Mouse (Mus musculus) midbrain, embryonic 10.5 days (tissue): Measurements from ENCODE around the gene Glcci1. TPM values are rescaled to one million over a fixed set of nuclear protein-coding genes. Genes with fewer than 3 reads are reported as not detected.
"Not testable (repeated sequence)": the region's sequence is repeated elsewhere in the genome, so short reads cannot be mapped to it uniquely, and the experiment has no call there.

Experiments used
- DNase-seq: peaks from one replicate; pipeline ENCODE4 v3.0.0-alpha.2; 2017; ENCODE audit warnings: low spot score
- H3K27ac ChIP-seq: fragments of 300-500 bp; sonication (generic); replicated peaks from 2 replicates; pipeline ENCODE4 v1.5.1; 2016; ENCODE audit warnings: mild to moderate bottlenecking
- H3K27me3 ChIP-seq: fragments of 300-500 bp; sonication (generic); 2 replicates; pipeline ENCODE4 v1.6.1; 2016; ENCODE audit warnings: low read depth, mild to moderate bottlenecking; ENCODE audit not compliant: poor library complexity, severe bottlenecking
- H3K36me3 ChIP-seq: fragments of 300-500 bp; sonication (generic); 2 replicates; pipeline ENCODE4 v1.6.1; 2016; ENCODE audit warnings: mild to moderate bottlenecking, moderate library complexity
- H3K4me1 ChIP-seq: fragments of 300-500 bp; sonication (generic); 2 replicates; pipeline ENCODE4 v1.6.1; 2016
- H3K4me3 ChIP-seq: fragments of 300-500 bp; sonication (generic); 2 replicates; pipeline ENCODE4 v1.5.1; 2016; ENCODE audit warnings: mild to moderate bottlenecking, moderate library complexity
- H3K9me3 ChIP-seq: fragments of 300-500 bp; sonication (generic); replicated peaks from 2 replicates; pipeline ENCODE4 v1.6.1; 2016; ENCODE audit warnings: mild to moderate bottlenecking
- WGBS: fragments of 180-500 bp; shearing (Covaris S2); methylation state at CpG from one replicate; pipeline ENCODE4 v1.1.7; 2016; 5-methylcytosine and 5-hydroxymethylcytosine counted together
- polyA plus RNA-seq: library from polyadenylated mRNA; unstranded; fragments of >200 nt; fragmentation: Nextera tagmentation; extraction: Ambion mirVana; gene quantifications from 2 replicates; pipeline ENCODE4 v1.2.1, GENCODE M21; 2016

The Glcci1 gene
- polyA plus RNA-seq, 1 experiment from 2014 or later = 6.2 TPM

- WGBS = 86% methylated on average over 2 of the region's 2 CpGs
- no peak overlapping the region for H3K4me3 ChIP-seq
- no peak overlapping the region for H3K27ac ChIP-seq
- H3K27me3 ChIP-seq = no peaks in the 10 kb centered on the region
- no peak for DNase-seq
- 0 out of 2 replicates have a peak, but pooled peaks cover 5% of the 10 kb centered on the region for H3K36me3 ChIP-seq
- no peaks in the 10 kb centered on the region for H3K9me3 ChIP-seq
- H3K4me1 ChIP-seq = no peaks in the 10 kb centered on the region
These were observed 27.5 kb downstream of the Glcci1 start for GRCm38 (mm10) chr6:8536944-8537343.

- not testable (repeated sequence) for H3K27me3 ChIP-seq, DNase-seq, H3K4me1 ChIP-seq, H3K9me3 ChIP-seq, H3K27ac ChIP-seq, H3K4me3 ChIP-seq
- H3K36me3 ChIP-seq = peaks cover 20% of the 10 kb centered on the region
- 85% methylated on average over 4 of the region's 4 CpGs for WGBS
These were observed 32.1 kb downstream of the Glcci1 start for GRCm38 (mm10) chr6:8541531-8541930.

- 96% methylated on average over 5 of the region's 5 CpGs for WGBS
- Histone ChIP-seq H3K4me1 (no peaks in the 10 kb centered on the region), H3K9me3 (peaks cover 3% of the 10 kb centered on the region; the same call in 1 of the 2 replicates), H3K27me3 (no peaks in the 10 kb centered on the region), H3K36me3 (peaks cover 35% of the 10 kb centered on the region), H3K4me3 (no peak overlapping the region), H3K27ac (no peak overlapping the region)
- no peak for DNase-seq
These were observed 35.4 kb downstream of the Glcci1 start for GRCm38 (mm10) chr6:8544822-8545221.

- Histone ChIP-seq H3K27me3 (no peaks in the 10 kb centered on the region), H3K4me1 (no peaks in the 10 kb centered on the region), H3K9me3 (peaks cover 3% of the 10 kb centered on the region; the same call in 1 of the 2 replicates), H3K27ac (no peak overlapping the region), H3K4me3 (no peak overlapping the region), H3K36me3 (peaks cover 43% of the 10 kb centered on the region)
- no peak for DNase-seq
- WGBS = 95% methylated on average over 7 of the region's 7 CpGs
These were observed 36.4 kb downstream of the Glcci1 start for GRCm38 (mm10) chr6:8545780-8546179.

- WGBS = 96% methylated on average over 2 of the region's 2 CpGs
- H3K4me1 ChIP-seq = no peaks in the 10 kb centered on the region
These were observed 41.8 kb downstream of the Glcci1 start for GRCm38 (mm10) chr6:8551155-8551554.

GRCm38 (mm10) chr6:8556849-8557571 lies 47.6 kb downstream of the Glcci1 start:
- Histone ChIP-seq H3K36me3 (peaks cover 22% of the 10 kb centered on the region), H3K4me3 (no peak overlapping the region), H3K9me3 (no peaks in the 10 kb centered on the region), H3K27me3 (no peaks in the 10 kb centered on the region), H3K27ac (no peak overlapping the region), H3K4me1 (no peaks in the 10 kb centered on the region)
- 95% methylated on average over 5 of the region's 5 CpGs for WGBS
- DNase-seq = no peak

More at GRCm38 (mm10) chr6:8551155-8551554, 41.8 kb downstream of the Glcci1 start:
- Histone ChIP-seq H3K36me3 (peaks cover 46% of the 10 kb centered on the region), H3K27ac (no peak overlapping the region), H3K4me3 (no peak overlapping the region), H3K27me3 (no peaks in the 10 kb centered on the region), H3K9me3 (peaks cover 3% of the 10 kb centered on the region; the same call in 1 of the 2 replicates)
- DNase-seq = no peak

- no peaks in the 10 kb centered on the region for H3K27me3 ChIP-seq
- H3K9me3 ChIP-seq = 0 out of 2 replicates have a peak, but pooled peaks cover 4% of the 10 kb centered on the region
- H3K4me3 ChIP-seq = no peak overlapping the region
- no peak overlapping the region for H3K27ac ChIP-seq
- 95% methylated on average over 2 of the region's 2 CpGs for whole genome bisulfite sequencing
- peaks cover 22% of the 10 kb centered on the region for H3K36me3 ChIP-seq
- no peak for DNase-seq
- H3K4me1 ChIP-seq = no peaks in the 10 kb centered on the region
These were observed 51.3 kb downstream of the Glcci1 start for GRCm38 (mm10) chr6:8560682-8561081.

- H3K27ac ChIP-seq = no peak overlapping the region
- no peak overlapping the region for H3K4me3 ChIP-seq
- H3K9me3 ChIP-seq = no peaks in the 10 kb centered on the region
- DNase-seq = no peak
- no peaks in the 10 kb centered on the region for H3K4me1 ChIP-seq
- peaks cover 22% of the 10 kb centered on the region for H3K36me3 ChIP-seq
- no peaks in the 10 kb centered on the region for H3K27me3 ChIP-seq
- WGBS = 96% methylated on average over 9 of the region's 9 CpGs
These were observed 73.0 kb downstream of the Glcci1 start for GRCm38 (mm10) chr6:8582377-8582776.

GRCm38 (mm10) chr6:8583892-8584291 lies 74.5 kb downstream of the Glcci1 start:
- Histone ChIP-seq H3K36me3 (peaks cover 26% of the 10 kb centered on the region), H3K27ac (no peak overlapping the region), H3K27me3 (no peaks in the 10 kb centered on the region), H3K9me3 (no peaks in the 10 kb centered on the region), H3K4me3 (no peak overlapping the region), H3K4me1 (no peaks in the 10 kb centered on the region)
- no peak for DNase-seq
- 92% methylated on average over 3 of the region's 3 CpGs for WGBS

- Histone ChIP-seq H3K36me3 (peaks cover 21% of the 10 kb centered on the region), H3K27me3 (no peaks in the 10 kb centered on the region), H3K4me1 (no peaks in the 10 kb centered on the region), H3K9me3 (no peaks in the 10 kb centered on the region), H3K27ac (no peak overlapping the region), H3K4me3 (no peak overlapping the region)
- DNase-seq = no peak
- 92% methylated on average over 9 of the region's 9 CpGs for WGBS
These were observed 82.3 kb downstream of the Glcci1 start for GRCm38 (mm10) chr6:8591665-8592064.

- WGBS = 75% methylated on average over 2 of the region's 2 CpGs
- no peaks in the 10 kb centered on the region for H3K9me3 ChIP-seq
- H3K4me3 ChIP-seq = no peak overlapping the region
- no peaks in the 10 kb centered on the region for H3K27me3 ChIP-seq
- H3K36me3 ChIP-seq = no peaks in the 10 kb centered on the region
- H3K4me1 ChIP-seq = no peaks in the 10 kb centered on the region
- no peak overlapping the region for H3K27ac ChIP-seq
- no peak for DNase-seq
These were observed 108.0 kb downstream of the Glcci1 start for GRCm38 (mm10) chr6:8617369-8617768.

- Histone ChIP-seq H3K4me1 (no peaks in the 10 kb centered on the region), H3K27ac (no peak overlapping the region), H3K4me3 (no peak overlapping the region), H3K36me3 (no peaks in the 10 kb centered on the region), H3K27me3 (no peaks in the 10 kb centered on the region), H3K9me3 (no peaks in the 10 kb centered on the region)
- 84% methylated on average over 4 of the region's 4 CpGs for WGBS
- no peak for DNase-seq
These were observed 110.4 kb downstream of the Glcci1 start for GRCm38 (mm10) chr6:8619582-8620350.

- H3K27ac ChIP-seq = no peak overlapping the region
- no peaks in the 10 kb centered on the region for H3K36me3 ChIP-seq
- peaks cover 3% of the 10 kb centered on the region; the same call in 1 of the 2 replicates for H3K4me1 ChIP-seq
- no peaks in the 10 kb centered on the region for H3K9me3 ChIP-seq
- no peak for DNase-seq
- H3K27me3 ChIP-seq = no peaks in the 10 kb centered on the region
- no peak overlapping the region for H3K4me3 ChIP-seq
- 84% methylated on average over 3 of the region's 3 CpGs for WGBS
These were observed 113.6 kb downstream of the Glcci1 start for GRCm38 (mm10) chr6:8623045-8623444.
